Mouse (Mus musculus): ENCODE results near the gene Pard3b.

DNA sequence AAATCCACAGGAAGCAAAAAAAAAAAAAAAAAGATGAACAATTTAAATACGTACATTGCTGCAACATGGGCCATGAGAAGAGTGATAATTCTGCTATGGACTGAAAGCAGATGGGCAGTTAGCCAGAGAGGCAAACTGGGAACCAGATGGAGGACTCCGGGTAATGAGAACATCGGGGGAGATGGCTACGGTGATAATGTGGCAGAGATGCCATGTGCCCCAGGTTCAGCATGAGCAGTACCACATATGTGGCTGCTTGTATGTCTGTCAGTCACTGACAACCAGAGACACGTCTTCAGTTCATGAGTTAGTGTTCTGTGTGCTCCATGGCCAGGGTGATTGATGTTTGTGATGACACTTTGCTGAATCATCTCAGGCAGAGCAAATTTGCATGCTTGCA, 157.7 kb downstream of the Pard3b start:
- TF ChIP-seq CTCF (IDR thresholded peaks at IDR 0.05; ENCODE audit: insufficient read depth, low read depth, low read length): no peak
- no peak for TF ChIP-seq POLR2A (IDR thresholded peaks at IDR 0.05; ENCODE audit: insufficient read depth, low read depth, low read length)
